Mouse (Mus musculus): ENCODE measurements around the gene Nap1l1. TPM values are rescaled to one million over a fixed set of nuclear protein-coding genes. Genes with fewer than 3 reads are reported as not detected.

Gene Nap1l1
- polyA plus RNA-seq, 1 experiment from 2014 or later, result 249 TPM

GRCm38 (mm10) chr10:111508324-111509080 is 35.5 kb downstream of the Nap1l1 start:
- 7% methylated on average over 7 of the region's 7 CpGs for WGBS
- peak overlapping the region; percentile 85 for H3K4me2 ChIP-seq
- no peak for ATAC-seq (replicated peaks; ENCODE audit: low FRiP score)
- H3K27me3 ChIP-seq, result no peaks in the 10 kb centered on the region
- H3K27ac ChIP-seq, result 0 out of 2 replicates have a peak overlapping the region, but pooled peaks have one; percentile 43
- no peaks in the 10 kb centered on the region for H3K9me3 ChIP-seq (replicated peaks)
- peak overlapping the region; percentile 97; the same call in 1 of the 2 replicates for H3K9ac ChIP-seq
- H3K4me3 ChIP-seq (replicated peaks), result peak overlapping the region; percentile 87
- H3K4me1 ChIP-seq, result peaks cover 54% of the 10 kb centered on the region
- no peaks in the 10 kb centered on the region for H3K36me3 ChIP-seq

- Histone ChIP-seq H3K9me3 (replicated peaks) (no peaks in the 10 kb centered on the region), H3K27ac (peak overlapping the region; percentile 48), H3K27me3 (no peaks in the 10 kb centered on the region), H3K4me1 (peaks cover 48% of the 10 kb centered on the region), H3K4me3 (replicated peaks) (peak overlapping the region; percentile 87), H3K36me3 (no peaks in the 10 kb centered on the region), H3K4me2 (peak overlapping the region; percentile 85), H3K9ac (peak overlapping the region; percentile 97; the same call in 1 of the 2 replicates)
- ATAC-seq (replicated peaks; ENCODE audit: low FRiP score), result no peak
- WGBS, result 17% methylated on average over 8 of the region's 8 CpGs
Measured at GRCm38 (mm10) chr10:111509103-111509784, 36.2 kb downstream of the Nap1l1 start.

- Histone ChIP-seq H3K9ac (no peak overlapping the region), H3K27ac (peak overlapping the region; percentile 48), H3K4me2 (peak overlapping the region; percentile 85), H3K9me3 (replicated peaks) (no peaks in the 10 kb centered on the region), H3K36me3 (no peaks in the 10 kb centered on the region), H3K27me3 (no peaks in the 10 kb centered on the region), H3K4me1 (peaks cover 43% of the 10 kb centered on the region), H3K4me3 (replicated peaks) (peak overlapping the region; percentile 87)
- WGBS, result 72% methylated on average over 7 of the region's 7 CpGs
- ATAC-seq (replicated peaks; ENCODE audit: low FRiP score), result no peak
Measured at GRCm38 (mm10) chr10:111509981-111510380, 37.0 kb downstream of the Nap1l1 start.

GRCm38 (mm10) chr10:111510798-111511197 is 37.8 kb downstream of the Nap1l1 start:
- no peak overlapping the region for H3K4me2 ChIP-seq
- 30% methylated on average over 7 of the region's 7 CpGs for WGBS

GRCm38 (mm10) chr10:111512036-111512568 is 39.1 kb downstream of the Nap1l1 start:
- H3K4me2 ChIP-seq, result no peak overlapping the region
- no peaks in the 10 kb centered on the region for H3K9me3 ChIP-seq (replicated peaks)
- WGBS, result 68% methylated on average over 10 of the region's 10 CpGs
- ATAC-seq (replicated peaks; ENCODE audit: low FRiP score), result no peak
- peaks cover 52% of the 10 kb centered on the region for H3K4me1 ChIP-seq
- no peak overlapping the region for H3K4me3 ChIP-seq (replicated peaks)
- no peaks in the 10 kb centered on the region for H3K36me3 ChIP-seq
- no peak overlapping the region for H3K27ac ChIP-seq
- no peaks in the 10 kb centered on the region for H3K27me3 ChIP-seq
- H3K9ac ChIP-seq, result no peak overlapping the region

More at GRCm38 (mm10) chr10:111510798-111511197, 37.8 kb downstream of the Nap1l1 start:
- Histone ChIP-seq H3K36me3 (no peaks in the 10 kb centered on the region), H3K27ac (peak overlapping the region; percentile 43; the same call in 1 of the 2 replicates), H3K9me3 (replicated peaks) (no peaks in the 10 kb centered on the region), H3K27me3 (no peaks in the 10 kb centered on the region), H3K9ac (no peak overlapping the region), H3K4me1 (peaks cover 42% of the 10 kb centered on the region), H3K4me3 (replicated peaks) (no peak overlapping the region)
- ATAC-seq (replicated peaks; ENCODE audit: low FRiP score), result no peak

- H3K4me2 ChIP-seq, result no peak overlapping the region
Measured at GRCm38 (mm10) chr10:111514282-111514885, 41.4 kb downstream of the Nap1l1 start.

GRCm38 (mm10) chr10:111515071-111516010 is 42.3 kb downstream of the Nap1l1 start:
- peak overlapping the region; percentile 43 for H3K4me2 ChIP-seq
- peaks cover 45% of the 10 kb centered on the region for H3K4me1 ChIP-seq
- ATAC-seq (replicated peaks; ENCODE audit: low FRiP score), result 0 out of 2 replicates have a peak, but pooled peaks have one; percentile 16
- no peaks in the 10 kb centered on the region for H3K27me3 ChIP-seq
- 82% methylated on average over 17 of the region's 17 CpGs for WGBS
- no peaks in the 10 kb centered on the region for H3K9me3 ChIP-seq (replicated peaks)
- no peak overlapping the region for H3K9ac ChIP-seq
- no peaks in the 10 kb centered on the region for H3K36me3 ChIP-seq
- peak overlapping the region; percentile 69 for H3K27ac ChIP-seq
- no peak overlapping the region for H3K4me3 ChIP-seq (replicated peaks)

More at GRCm38 (mm10) chr10:111514282-111514885, 41.4 kb downstream of the Nap1l1 start:
- Histone ChIP-seq H3K36me3 (no peaks in the 10 kb centered on the region), H3K27me3 (no peaks in the 10 kb centered on the region), H3K9ac (no peak overlapping the region), H3K4me1 (peaks cover 46% of the 10 kb centered on the region), H3K9me3 (replicated peaks) (no peaks in the 10 kb centered on the region), H3K4me3 (replicated peaks) (no peak overlapping the region), H3K27ac (no peak overlapping the region)
- ATAC-seq (replicated peaks; ENCODE audit: low FRiP score), result no peak
- whole genome bisulfite sequencing, result 87% methylated on average over 5 of the region's 5 CpGs

- WGBS, result 11% methylated on average over 13 of the region's 13 CpGs
- H3K9me3 ChIP-seq (replicated peaks), result no peaks in the 10 kb centered on the region
- peak overlapping the region; percentile 69 for H3K27ac ChIP-seq
- H3K4me1 ChIP-seq, result peaks cover 37% of the 10 kb centered on the region
- H3K4me3 ChIP-seq (replicated peaks), result peak overlapping the region; percentile 19; the same call in 1 of the 2 replicates
- H3K36me3 ChIP-seq, result no peaks in the 10 kb centered on the region
- peak; percentile 86 for ATAC-seq (replicated peaks; ENCODE audit: low FRiP score)
- peak overlapping the region; percentile 43 for H3K4me2 ChIP-seq
- H3K9ac ChIP-seq, result peak overlapping the region; percentile 33; the same call in 1 of the 2 replicates
- H3K27me3 ChIP-seq, result no peaks in the 10 kb centered on the region
Measured at GRCm38 (mm10) chr10:111516172-111516588, 43.2 kb downstream of the Nap1l1 start.

GRCm38 (mm10) chr10:111516804-111517436 is 43.9 kb downstream of the Nap1l1 start:
- Histone ChIP-seq H3K9ac (no peak overlapping the region), H3K4me2 (no peak overlapping the region), H3K9me3 (replicated peaks) (no peaks in the 10 kb centered on the region), H3K36me3 (no peaks in the 10 kb centered on the region), H3K27ac (peak overlapping the region; percentile 69), H3K4me1 (peaks cover 40% of the 10 kb centered on the region), H3K27me3 (no peaks in the 10 kb centered on the region), H3K4me3 (replicated peaks) (no peak overlapping the region)
- ATAC-seq (replicated peaks; ENCODE audit: low FRiP score), result no peak
- 80% methylated on average over 8 of the region's 8 CpGs for WGBS

GRCm38 (mm10) chr10:111518350-111518749 is 45.3 kb downstream of the Nap1l1 start:
- Histone ChIP-seq H3K4me2 (no peak overlapping the region), H3K27me3 (no peaks in the 10 kb centered on the region), H3K27ac (no peak overlapping the region), H3K4me3 (replicated peaks) (no peak overlapping the region), H3K9me3 (replicated peaks) (no peaks in the 10 kb centered on the region), H3K4me1 (peaks cover 38% of the 10 kb centered on the region), H3K9ac (no peak overlapping the region), H3K36me3 (no peaks in the 10 kb centered on the region)
- no peak for ATAC-seq (replicated peaks; ENCODE audit: low FRiP score)
- 52% methylated on average over 4 of the region's 4 CpGs for WGBS
